Mouse (Mus musculus) urinary bladder, postnatal 36 days (tissue): ENCODE measurements around the gene Zc3hav1.

Experiments used
- DNase-seq, 2 experiments: peaks; one replicate each; pipeline ENCODE4 v3.0.0; 2022; ENCODE audit warnings: low spot score in 2 of 2, mixed read lengths in 1 of 2

The Zc3hav1 gene

GRCm38 (mm10) chr6:38352451-38352850 lies 2.0 kb downstream of the Zc3hav1 start:
- DNase-seq: no peak

DNA sequence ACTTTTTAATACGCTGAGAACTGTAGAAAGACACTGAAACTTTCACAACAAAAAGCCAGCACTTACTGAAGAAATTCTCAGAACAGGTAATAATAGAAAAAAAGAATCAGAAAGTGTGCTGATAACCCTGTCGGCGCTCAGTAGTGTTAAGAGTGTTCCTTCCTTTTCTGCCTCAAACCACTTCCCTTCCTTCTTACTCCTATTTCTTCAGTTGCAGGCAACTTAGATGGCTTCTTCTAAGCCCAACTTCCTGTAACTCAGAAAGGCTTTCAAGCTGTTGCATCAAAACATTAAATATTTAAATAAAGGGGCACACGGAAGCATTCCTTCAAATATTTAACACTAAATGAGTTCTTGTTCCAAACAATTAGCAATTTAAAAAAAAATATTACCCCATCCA lies 2.5 kb downstream of the Zc3hav1 start:
- DNase-seq: no peak

DNA sequence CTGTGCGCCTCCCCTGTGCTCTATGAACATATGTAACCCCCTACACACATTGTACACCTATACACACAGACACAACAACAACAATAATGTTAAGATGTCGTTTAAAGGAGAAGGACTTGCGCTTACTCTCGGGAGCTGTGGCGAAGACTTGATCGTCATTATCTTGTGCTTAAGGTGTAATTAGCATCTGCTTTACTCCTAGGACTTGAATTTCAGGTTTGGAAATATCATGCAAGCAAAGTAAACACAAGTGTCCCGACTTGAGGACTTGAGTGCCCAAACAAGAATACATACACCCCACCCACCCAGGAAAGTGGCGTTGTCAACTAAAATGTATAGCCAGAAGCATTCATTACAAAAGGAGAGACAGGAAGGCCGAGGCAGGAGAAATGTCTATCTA lies 4.6 kb downstream of the Zc3hav1 start:
- DNase-seq: no peak

GRCm38 (mm10) chr6:38348811-38349453 lies 5.5 kb downstream of the Zc3hav1 start:
- DNase-seq: no peak

GRCm38 (mm10) chr6:38347875-38348274 lies 6.5 kb downstream of the Zc3hav1 start:
- DNase-seq: no peak

- peak; percentile 71 to 84 for DNase-seq
Measured at GRCm38 (mm10) chr6:38345796-38346195, 8.6 kb downstream of the Zc3hav1 start.

- DNase-seq: no peak
Measured at GRCm38 (mm10) chr6:38344006-38344670, 10.3 kb downstream of the Zc3hav1 start.

- no peak for DNase-seq
Measured at GRCm38 (mm10) chr6:38343581-38343980, 10.8 kb downstream of the Zc3hav1 start.

- DNase-seq: no peak
Measured at GRCm38 (mm10) chr6:38342666-38342992, 11.8 kb downstream of the Zc3hav1 start.

DNA sequence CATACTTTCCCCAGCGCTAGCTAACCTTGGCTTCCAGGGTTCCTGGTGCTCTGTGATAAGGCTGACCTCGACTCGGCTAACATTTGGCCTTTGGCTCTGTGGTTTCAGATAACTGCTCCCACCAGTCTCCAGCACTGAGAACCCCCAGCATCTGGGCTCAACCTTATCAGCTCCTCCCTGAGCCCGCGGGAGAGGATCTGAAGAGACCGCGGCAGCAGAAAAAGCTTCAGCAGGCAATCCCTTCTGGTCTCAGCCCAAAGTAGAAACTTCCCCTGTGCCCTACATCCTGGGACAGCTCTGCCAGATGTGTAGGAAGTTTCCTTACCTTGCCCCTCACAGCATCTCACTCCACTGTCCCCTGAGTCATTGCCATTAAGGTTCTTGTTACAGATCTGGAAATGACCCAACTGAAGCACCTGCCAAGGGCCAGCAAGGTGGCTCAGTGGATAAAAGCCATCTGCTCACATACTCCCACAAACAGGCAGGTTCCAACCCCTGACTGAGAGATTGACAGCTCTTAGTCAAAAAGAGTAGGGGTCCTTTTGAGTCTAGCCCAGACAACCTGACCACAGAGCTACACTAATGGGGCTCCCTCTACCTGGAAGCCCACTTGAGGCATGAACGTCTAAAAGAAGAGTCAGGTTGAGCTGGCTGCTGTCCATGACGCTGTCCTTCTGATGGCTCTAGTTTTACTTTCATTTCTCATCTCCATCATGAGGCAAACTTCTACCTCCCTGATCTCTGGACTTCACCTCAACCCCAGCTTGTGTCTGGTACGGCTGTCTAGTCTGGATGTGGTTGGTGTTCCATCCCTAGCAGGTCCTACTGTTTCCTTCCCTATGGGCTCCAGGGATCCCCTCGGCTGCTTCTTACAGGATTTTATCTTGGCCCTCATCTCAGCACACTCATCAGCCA lies 12.4 kb downstream of the Zc3hav1 start:
- DNase-seq: no peak

GRCm38 (mm10) chr6:38339078-38339477 lies 15.3 kb downstream of the Zc3hav1 start:
- no peak for DNase-seq

DNA sequence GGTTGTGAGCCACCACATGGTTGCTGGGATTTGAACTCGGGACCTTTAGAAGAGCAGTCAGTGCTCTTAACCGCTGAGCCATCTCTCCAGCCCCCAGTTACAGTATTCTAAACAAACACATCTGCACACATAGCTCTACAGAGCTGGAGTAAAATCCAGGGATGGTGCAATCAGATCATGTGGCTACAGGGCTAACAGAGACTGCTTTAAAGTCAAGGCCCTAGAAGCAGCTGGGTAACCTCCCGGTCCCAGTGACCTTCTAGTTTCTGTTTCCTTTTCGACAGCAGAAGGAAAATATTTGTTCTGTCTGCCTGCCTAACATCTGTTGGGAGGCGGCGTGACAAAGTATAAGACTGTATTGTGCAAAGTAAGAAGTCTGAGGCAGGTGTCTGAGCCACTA lies 16.5 kb downstream of the Zc3hav1 start:
- peak in 1 of 2 experiments; percentile 26 for DNase-seq

- DNase-seq: no peak
Measured at GRCm38 (mm10) chr6:38337166-38337705, 17.2 kb downstream of the Zc3hav1 start.

DNA sequence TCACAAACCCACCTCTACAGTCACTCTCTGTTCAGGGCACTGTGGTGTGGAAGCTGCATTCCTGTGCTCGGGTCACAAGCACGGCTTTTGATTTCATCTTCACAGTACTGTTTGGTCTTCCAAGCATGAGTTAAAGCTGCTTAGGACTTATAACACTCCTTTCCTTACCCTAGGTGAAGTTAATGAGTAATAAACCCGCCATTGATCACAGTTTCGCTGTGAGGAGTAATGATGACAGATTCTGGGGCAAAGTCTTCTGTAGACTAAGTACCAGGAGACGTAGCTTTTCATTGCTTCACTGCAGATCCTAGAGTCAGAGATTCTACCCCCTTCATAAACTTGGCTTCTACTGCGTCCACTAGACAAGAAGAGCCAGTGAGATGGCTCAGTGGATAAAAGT lies 19.1 kb downstream of the Zc3hav1 start:
- DNase-seq: no peak

DNA sequence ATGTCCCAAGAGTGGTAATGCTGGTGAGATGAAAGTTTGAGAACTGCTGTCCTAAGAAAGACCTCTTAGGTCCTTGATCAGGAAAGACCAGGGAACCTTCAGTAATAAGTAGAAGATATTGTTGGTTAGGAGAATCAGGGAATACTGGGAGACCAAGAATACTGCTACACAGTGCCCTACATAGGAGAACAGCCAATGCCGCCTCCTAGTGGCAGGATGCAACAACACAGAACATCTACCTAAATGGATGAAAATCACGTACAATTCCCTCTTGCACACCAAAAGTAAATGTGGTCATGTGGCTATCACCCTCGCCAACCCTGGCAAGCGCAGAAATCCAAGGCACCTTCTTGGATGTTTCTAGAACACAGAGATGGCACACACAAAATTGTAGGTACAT lies 27.8 kb downstream of the Zc3hav1 start:
- DNase-seq: peak in 1 of 2 experiments; percentile 9

- no peak for DNase-seq
Measured at GRCm38 (mm10) chr6:38320621-38321020, 33.8 kb downstream of the Zc3hav1 start.

DNA sequence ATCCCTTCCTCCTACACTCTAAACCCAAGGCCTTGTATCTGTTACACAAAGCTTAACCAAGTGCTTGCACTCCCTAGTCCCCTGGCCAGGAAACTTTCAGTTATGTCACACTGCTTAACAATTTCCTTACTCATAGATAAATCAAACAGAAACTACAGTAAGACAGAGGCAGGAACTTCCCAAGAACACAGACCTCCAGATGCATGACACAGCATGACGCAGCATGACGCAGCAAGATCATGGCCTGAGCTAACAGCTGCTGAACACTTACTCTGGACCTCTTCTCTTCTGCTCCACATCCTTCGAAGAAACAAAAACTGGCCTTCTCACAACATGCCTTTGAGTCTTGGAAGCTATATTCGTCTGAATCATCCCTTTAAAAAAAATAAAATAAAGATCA lies 38.4 kb downstream of the Zc3hav1 start:
- no peak for DNase-seq

- DNase-seq: no peak
Measured at GRCm38 (mm10) chr6:38309741-38310140, 44.7 kb downstream of the Zc3hav1 start.

- no peak for DNase-seq
Measured at GRCm38 (mm10) chr6:38304981-38305380, 49.4 kb downstream of the Zc3hav1 start.

DNA sequence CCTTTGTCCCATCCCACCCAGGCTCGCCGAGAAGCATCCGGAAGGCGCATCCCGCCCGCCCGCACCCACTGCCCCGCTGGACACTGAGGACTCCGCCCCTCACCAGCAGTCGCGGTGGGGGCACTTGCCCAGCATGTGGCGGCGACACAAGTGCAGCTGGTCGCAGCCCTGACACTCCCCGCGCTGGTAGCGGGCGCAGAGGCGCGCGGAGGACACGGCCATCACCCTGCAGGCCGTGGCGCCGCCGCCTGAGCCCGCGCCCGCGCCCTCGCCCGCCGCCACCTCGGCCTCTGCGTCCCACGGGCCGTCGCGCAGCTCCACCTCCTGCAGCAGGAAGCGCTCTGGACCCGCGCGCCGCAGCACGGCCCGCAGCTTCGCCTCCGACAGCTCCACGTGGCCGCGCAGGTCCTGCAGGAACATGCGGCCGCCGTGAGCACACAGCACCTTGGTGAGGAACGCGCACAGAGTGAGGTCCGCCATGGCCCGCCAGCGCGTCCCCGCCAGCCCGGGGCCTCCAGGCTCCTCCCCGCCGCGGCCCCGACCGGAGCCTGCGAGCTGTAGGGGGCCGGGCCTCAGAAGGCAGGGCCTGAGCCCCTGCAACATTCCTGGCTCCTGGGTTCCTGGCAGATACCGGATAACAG lies 55.5 kb downstream of the Zc3hav1 start, which contains the start of gene Zc3hav1l:
Zc3hav1l (minus strand) TSS at position 499 of the 641 bp plus-strand sequence.
- peak; percentile 55 to 61 for DNase-seq

- no peak for DNase-seq
Measured at GRCm38 (mm10) chr6:38298246-38298635, 56.2 kb downstream of the Zc3hav1 start.
